Mouse (Mus musculus) myocyte (in vitro differentiated cells): ENCODE measurements around the gene Fam173a. TPM values are rescaled to one million over a fixed set of nuclear protein-coding genes. Genes with fewer than 3 reads are reported as not detected.
"Not testable (repeated sequence)": the region's sequence is repeated elsewhere in the genome, so short reads cannot be mapped to it uniquely, and the experiment has no call there.

Source experiments
- H3K27me3 ChIP-seq: one replicate; pipeline ENCODE4 v1.6.1; 2011; ENCODE audit not compliant: control insufficient read depth, insufficient read depth, insufficient read length
- H3K36me3 ChIP-seq: one replicate; pipeline ENCODE4 v1.6.1; 2011; ENCODE audit not compliant: control insufficient read depth, insufficient read depth
- H3K4me2 ChIP-seq: one replicate; pipeline ENCODE4 v1.6.1; 2011; ENCODE audit warnings: low read depth, control low read depth
- H3K4me3 ChIP-seq: one replicate; pipeline ENCODE4 v1.5.1; 2011; ENCODE audit warnings: mild to moderate bottlenecking, control low read depth, moderate library complexity
- H3K79me2 ChIP-seq: one replicate; pipeline ENCODE4 v1.6.1; 2011; ENCODE audit not compliant: control insufficient read depth, insufficient read depth
- H3ac ChIP-seq: one replicate; pipeline ENCODE4 v1.6.1; 2011; ENCODE audit not compliant: control insufficient read depth, insufficient read length
- CEBPB ChIP-seq: IDR thresholded peaks from 2 replicates; pipeline ENCODE4 v1.6.1; 2011; ENCODE audit warnings: mild to moderate bottlenecking, moderate library complexity; ENCODE audit not compliant: poor library complexity, insufficient read depth, severe bottlenecking
- E2F4 ChIP-seq: IDR thresholded peaks from one replicate; pipeline ENCODE4 v1.6.1; 2011; ENCODE audit warnings: mild to moderate bottlenecking, control low read depth, moderate library complexity; ENCODE audit not compliant: insufficient read depth
- MAX ChIP-seq: IDR thresholded peaks from one replicate; pipeline ENCODE4 v1.6.1; 2011; ENCODE audit warnings: low read depth, mild to moderate bottlenecking, control low read depth
- MYOD1 ChIP-seq, 3 experiments: IDR thresholded peaks; one replicate each; pipeline ENCODE4 v1.6.1; 2011; ENCODE audit warnings: control low read depth in 2 of 3, low read depth in 2 of 3, mild to moderate bottlenecking in 2 of 3, moderate library complexity in 1 of 3; ENCODE audit not compliant: insufficient read length in 2 of 3, control insufficient read depth in 1 of 3
- MYOG ChIP-seq, 3 experiments: IDR thresholded peaks; one replicate each; pipeline ENCODE4 v1.6.1; 2011; ENCODE audit warnings: control low read depth in 2 of 3, low read depth in 2 of 3, mild to moderate bottlenecking in 2 of 3; ENCODE audit not compliant: insufficient read length in 2 of 3, control insufficient read depth in 1 of 3, insufficient read depth in 1 of 3
- POLR2A ChIP-seq: IDR thresholded peaks from one replicate; pipeline ENCODE4 v1.6.1; 2011; ENCODE audit warnings: low read depth, mild to moderate bottlenecking, control low read depth, moderate library complexity; ENCODE audit not compliant: insufficient read length
- POLR2AphosphoS2 ChIP-seq: IDR thresholded peaks from one replicate; pipeline ENCODE4 v1.6.1; 2011; ENCODE audit warnings: low read depth, control low read depth; ENCODE audit not compliant: insufficient read length
- REST ChIP-seq: IDR thresholded peaks from one replicate; pipeline ENCODE4 v1.6.1; 2011; ENCODE audit warnings: mild to moderate bottlenecking, control low read depth, moderate library complexity; ENCODE audit not compliant: insufficient read depth, insufficient read length
- SRF ChIP-seq: IDR thresholded peaks from one replicate; pipeline ENCODE4 v1.6.1; 2011; ENCODE audit warnings: low read depth; ENCODE audit not compliant: control insufficient read depth, insufficient read length
- TCF12 ChIP-seq: IDR thresholded peaks from one replicate; pipeline ENCODE4 v1.6.1; 2011; ENCODE audit warnings: mild to moderate bottlenecking, control low read depth; ENCODE audit not compliant: poor library complexity, insufficient read depth, severe bottlenecking
- TCF3 ChIP-seq: IDR thresholded peaks from one replicate; pipeline ENCODE4 v1.6.1; 2011; ENCODE audit warnings: low read depth, control low read depth; ENCODE audit not compliant: insufficient read length
- USF1 ChIP-seq: IDR thresholded peaks from one replicate; pipeline ENCODE4 v1.6.1; 2011; ENCODE audit warnings: low read depth, mild to moderate bottlenecking, control low read depth, moderate library complexity
- polyA plus RNA-seq: library from polyadenylated mRNA; unstranded; fragments of >200 nt; fragmentation: generic; extraction: Trizol; gene quantifications from one replicate; pipeline ENCODE4 v1.2.1, GENCODE M21; 2012; ENCODE audit warnings: missing spikeins

The Fam173a gene
- polyA plus RNA-seq, 1 experiment: 61.0 TPM

DNA sequence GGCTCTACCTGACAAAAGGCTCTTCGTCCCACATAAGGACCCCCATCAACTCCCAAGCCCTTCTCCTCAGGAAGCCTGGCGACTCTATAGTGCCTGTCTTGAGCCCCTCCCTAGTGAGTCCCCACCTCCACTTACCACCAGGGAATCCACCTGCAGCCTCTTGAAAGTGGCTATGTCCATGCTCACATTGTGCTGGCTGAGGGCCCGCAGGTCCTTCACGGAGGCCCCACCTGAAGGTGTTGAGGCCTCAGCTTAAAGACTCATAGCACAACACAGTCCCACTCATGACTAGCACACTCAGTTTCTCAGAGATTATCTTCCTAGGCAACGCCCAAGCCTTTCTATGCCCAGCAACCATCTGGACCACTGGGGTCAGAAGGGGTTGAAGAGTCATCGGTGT lies 43.4 kb downstream of the Fam173a start:
- Histone ChIP-seq H3ac (no peak overlapping the region), H3K4me3 (no peak overlapping the region), H3K36me3 (no peaks in the 10 kb centered on the region), H3K4me2 (no peak overlapping the region), H3K79me2 (no peaks in the 10 kb centered on the region), H3K27me3 (no peaks in the 10 kb centered on the region)
- TF ChIP-seq MYOD1 (IDR thresholded peaks at IDR 0.05; ENCODE audit: control insufficient read depth in 1 of 3, insufficient read length in 2 of 3, low read depth in 2 of 3) (no peak), CEBPB (no peak), POLR2AphosphoS2 (no peak), MYOG (IDR thresholded peaks at IDR 0.05; ENCODE audit: control insufficient read depth in 1 of 3, insufficient read depth in 1 of 3, insufficient read length in 2 of 3, low read depth in 2 of 3) (no peak), POLR2A (no peak), SRF (no peak), REST (no peak), TCF12 (no peak), TCF3 (no peak), E2F4 (no peak), MAX (no peak), USF1 (no peak)

GRCm38 (mm10) chr17:25748238-25748637 lies 44.5 kb downstream of the Fam173a start:
- H3ac ChIP-seq: no peak overlapping the region
- H3K4me3 ChIP-seq: no peak overlapping the region
- H3K36me3 ChIP-seq: no peaks in the 10 kb centered on the region
- no peaks in the 10 kb centered on the region for H3K79me2 ChIP-seq
- TF ChIP-seq CEBPB (no peak), TCF3 (no peak), USF1 (no peak), E2F4 (no peak), TCF12 (no peak), MYOG (IDR thresholded peaks at IDR 0.05; ENCODE audit: control insufficient read depth in 1 of 3, insufficient read depth in 1 of 3, insufficient read length in 2 of 3, low read depth in 2 of 3) (no peak), SRF (no peak), MYOD1 (IDR thresholded peaks at IDR 0.05; ENCODE audit: control insufficient read depth in 1 of 3, insufficient read length in 2 of 3, low read depth in 2 of 3) (no peak), REST (no peak), POLR2A (no peak), POLR2AphosphoS2 (no peak), MAX (no peak)
- no peaks in the 10 kb centered on the region for H3K27me3 ChIP-seq
- H3K4me2 ChIP-seq: no peak overlapping the region

DNA sequence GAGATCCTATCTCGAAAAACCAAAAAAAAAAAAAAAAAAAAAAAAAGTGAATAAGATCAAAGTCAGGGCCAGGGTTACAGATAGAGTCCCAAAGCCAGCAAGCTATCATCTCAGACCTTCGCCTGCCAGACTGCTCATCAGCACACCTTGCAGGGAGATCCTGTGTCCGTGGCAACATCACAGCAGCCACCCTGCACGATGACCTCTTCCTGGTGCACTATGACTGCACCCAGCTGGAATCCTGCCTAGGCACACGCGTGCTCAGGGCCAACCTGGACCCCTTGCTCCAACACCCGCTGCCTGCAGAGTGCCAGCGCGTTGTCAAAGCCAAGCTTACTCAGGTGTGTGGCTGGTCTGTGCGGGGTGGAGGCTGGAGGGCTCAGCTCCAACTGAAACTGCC lies 48.4 kb downstream of the Fam173a start:
- H3K4me2 ChIP-seq: no peak overlapping the region
- H3K4me3 ChIP-seq: no peak overlapping the region
- H3ac ChIP-seq: no peak overlapping the region
- peaks cover 8% of the 10 kb centered on the region for H3K27me3 ChIP-seq
- H3K79me2 ChIP-seq: no peaks in the 10 kb centered on the region
- TF ChIP-seq SRF: no peak
- TF ChIP-seq CEBPB: no peak
- no peak for TF ChIP-seq E2F4
- no peak for TF ChIP-seq MAX
- no peak for TF ChIP-seq TCF3
- no peak for TF ChIP-seq POLR2A
- TF ChIP-seq TCF12: no peak
- TF ChIP-seq POLR2AphosphoS2: peak; percentile 37
- H3K36me3 ChIP-seq: no peaks in the 10 kb centered on the region

GRCm38 (mm10) chr17:25743831-25744230 lies 48.9 kb downstream of the Fam173a start:
- H3K27me3 ChIP-seq: peaks cover 13% of the 10 kb centered on the region
- no peaks in the 10 kb centered on the region for H3K36me3 ChIP-seq
- H3K4me3 ChIP-seq: no peak overlapping the region
- no peak overlapping the region for H3ac ChIP-seq
- peak; percentile 44 for TF ChIP-seq POLR2AphosphoS2
- no peak for TF ChIP-seq MAX
- H3K79me2 ChIP-seq: no peaks in the 10 kb centered on the region
- H3K4me2 ChIP-seq: no peak overlapping the region

DNA sequence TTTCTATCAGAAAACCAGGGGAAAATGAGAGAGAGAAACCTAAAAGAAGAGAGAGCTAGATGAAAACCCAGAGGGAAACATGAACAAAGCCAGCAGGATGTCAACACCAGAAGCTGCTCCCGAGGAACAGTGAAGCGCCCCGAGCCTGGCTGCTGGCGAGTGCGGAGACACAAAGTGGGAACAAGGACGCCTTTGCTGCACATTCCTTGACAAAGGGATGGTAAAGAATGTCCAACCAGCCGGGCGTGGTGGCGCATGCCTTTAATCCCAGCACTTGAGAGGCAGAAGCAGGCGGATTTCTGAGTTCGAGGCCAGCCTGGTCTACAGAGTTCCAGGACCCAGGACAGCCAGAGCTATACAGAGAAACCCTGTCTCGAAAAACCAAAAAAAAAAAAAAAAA lies 51.2 kb downstream of the Fam173a start:
- H3K79me2 ChIP-seq, H3ac ChIP-seq, H3K4me3 ChIP-seq, H3K4me2 ChIP-seq, H3K36me3 ChIP-seq: not testable (repeated sequence)
- peaks cover 24% of the 10 kb centered on the region for H3K27me3 ChIP-seq

Other genes starting within 250 kb of the Fam173a start
- gene Sox8, start 222.2 kb downstream of the Fam173a start, polyA plus RNA-seq: 14.3 TPM
- 36.3 TPM for gene Lmf1, start 213.8 kb downstream of the Fam173a start, polyA plus RNA-seq
- gene Gng13, start 75.7 kb downstream of the Fam173a start, polyA plus RNA-seq: 0.24 TPM
- 7.2 TPM for gene Chtf18, start 65.5 kb downstream of the Fam173a start, polyA plus RNA-seq
- 13.0 TPM for gene Rpusd1, start 65.2 kb downstream of the Fam173a start, polyA plus RNA-seq
- gene Mslnl, start 56.9 kb downstream of the Fam173a start, polyA plus RNA-seq: not detected
- 91.8 TPM for gene Msln, start 38.5 kb downstream of the Fam173a start, polyA plus RNA-seq
- gene Narfl, start 19.1 kb downstream of the Fam173a start, polyA plus RNA-seq: 31.4 TPM
- gene Haghl, start 7.2 kb downstream of the Fam173a start, polyA plus RNA-seq: 29.8 TPM
- gene Ccdc78, start 6.3 kb downstream of the Fam173a start, polyA plus RNA-seq: 0.08 TPM
- gene AC134908.4, start 2.8 kb upstream of the Fam173a start, polyA plus RNA-seq: not detected
- gene Metrn, start 4.2 kb upstream of the Fam173a start, polyA plus RNA-seq: 44.4 TPM
- gene Fbxl16, start 16.2 kb upstream of the Fam173a start, polyA plus RNA-seq: 6.0 TPM
- 18.0 TPM for gene Wdr24, start 30.7 kb upstream of the Fam173a start, polyA plus RNA-seq
- gene Jmjd8, start 36.0 kb upstream of the Fam173a start, polyA plus RNA-seq: 15.5 TPM
- 196 TPM for gene Stub1, start 40.5 kb upstream of the Fam173a start, polyA plus RNA-seq
- gene Rhbdl1, start 44.4 kb upstream of the Fam173a start, polyA plus RNA-seq: 0.67 TPM
- gene Gm20683, start 48.9 kb upstream of the Fam173a start, polyA plus RNA-seq: 0.67 TPM
- gene Rhot2, start 52.0 kb upstream of the Fam173a start, polyA plus RNA-seq: 48.3 TPM
- gene Wdr90, start 68.6 kb upstream of the Fam173a start, polyA plus RNA-seq: 7.4 TPM
- gene Mcrip2, start 75.9 kb upstream of the Fam173a start, polyA plus RNA-seq: 36.7 TPM
- gene Mettl26, start 82.2 kb upstream of the Fam173a start, polyA plus RNA-seq: 23.6 TPM
- 0.25 TPM for gene Wfikkn1, start 88.0 kb upstream of the Fam173a start, polyA plus RNA-seq
- 18.3 TPM for gene Rab40c, start 126.8 kb upstream of the Fam173a start, polyA plus RNA-seq
- 46.3 TPM for gene Pigq, start 152.0 kb upstream of the Fam173a start, polyA plus RNA-seq
- 0.17 TPM for gene Nhlrc4, start 152.1 kb upstream of the Fam173a start, polyA plus RNA-seq
- 0.02 TPM for gene A930017K11Rik, start 159.7 kb upstream of the Fam173a start, polyA plus RNA-seq
- 7.2 TPM for gene Capn15, start 192.9 kb upstream of the Fam173a start, polyA plus RNA-seq